Mouse (Mus musculus) megakaryocyte-erythroid progenitor cell, adult 5-6 weeks (primary cell): Measurements from ENCODE around the gene D2hgdh. TPM values are rescaled to one million over a fixed set of nuclear protein-coding genes. Genes with fewer than 3 reads are reported as not detected.
A peak's percentile ranks its signal among the peaks of the same experiment; 100 is the strongest.
"Not testable (repeated sequence)": the region's sequence is repeated elsewhere in the genome, so short reads cannot be mapped to it uniquely, and the experiment has no call there.

Experiments used
- ATAC-seq: replicated peaks from 2 replicates; pipeline ENCODE4 v1.8.0; 2016; ENCODE audit warnings: mild to moderate bottlenecking, inconsistent platforms; ENCODE audit not compliant: severe bottlenecking, poor library complexity, low FRiP score, low TSS enrichment
- total RNA-seq, 2 experiments: library from RNA; stranded (forward) in 1 of 2; stranded (reverse) in 1 of 2; fragments of 200-1000, 215-1000 nt in 1 of 2; fragments of >200 nt in 1 of 2; fragmentation: Nextera tagmentation in 1 of 2; gene quantifications; 2 replicates each; pipeline ENCODE4 v1.2.3; 2014 to 2017

Gene D2hgdh
- total RNA-seq, 2 experiments from 2014 or later = 21.8 to 22.1 TPM

DNA sequence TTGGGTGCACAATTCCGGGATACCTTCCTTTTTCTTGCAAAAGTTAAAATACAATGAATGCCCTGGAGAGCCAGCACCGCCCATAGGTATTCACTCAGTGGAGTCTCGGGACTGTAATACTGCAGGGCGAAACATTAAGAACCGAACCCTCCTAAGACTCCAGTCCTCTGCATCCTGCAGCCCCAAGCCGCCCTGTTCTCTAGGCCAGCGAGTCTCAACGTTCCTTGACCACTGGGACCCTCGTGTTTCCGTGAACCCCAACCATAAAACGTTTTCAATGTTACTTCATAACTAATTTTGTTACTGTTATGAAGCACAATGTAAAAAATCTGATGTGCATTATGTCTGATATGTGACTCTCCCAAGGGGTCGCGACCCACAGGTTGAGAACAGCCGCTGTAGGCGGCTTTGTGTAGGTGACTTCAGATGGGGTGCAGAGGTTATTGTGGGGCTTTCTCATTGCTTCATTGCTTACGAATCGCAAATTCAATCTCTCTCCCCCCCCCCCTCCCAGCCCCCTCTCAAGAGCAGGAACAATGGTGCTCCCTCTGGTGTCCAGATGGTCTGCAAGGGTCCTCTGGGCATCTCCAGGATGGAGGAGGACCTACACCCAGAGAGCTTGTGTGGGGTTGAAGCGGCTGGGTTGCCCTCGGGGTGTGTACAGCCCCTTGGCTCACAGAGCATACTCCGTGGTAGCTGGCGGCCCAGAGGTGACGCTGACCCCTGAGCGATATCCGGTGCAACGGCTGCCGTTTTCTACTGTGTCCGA is 1.2 kb downstream of the D2hgdh start:
- no peak for ATAC-seq

DNA sequence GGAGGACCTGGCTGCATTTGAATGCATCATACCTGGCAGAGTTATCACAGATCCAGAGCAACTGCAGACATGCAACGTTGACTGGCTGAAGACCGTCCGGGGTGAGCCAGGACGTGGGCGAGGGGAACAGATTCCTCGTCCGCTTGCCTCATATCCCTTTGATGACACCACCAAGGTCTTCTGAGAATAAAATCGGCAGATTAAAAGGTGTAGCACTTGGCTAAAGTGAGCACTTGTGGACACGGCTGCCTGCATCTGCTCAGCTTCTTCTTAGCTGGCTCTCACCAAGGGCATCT is 1.8 kb downstream of the D2hgdh start:
- ATAC-seq = no peak

DNA sequence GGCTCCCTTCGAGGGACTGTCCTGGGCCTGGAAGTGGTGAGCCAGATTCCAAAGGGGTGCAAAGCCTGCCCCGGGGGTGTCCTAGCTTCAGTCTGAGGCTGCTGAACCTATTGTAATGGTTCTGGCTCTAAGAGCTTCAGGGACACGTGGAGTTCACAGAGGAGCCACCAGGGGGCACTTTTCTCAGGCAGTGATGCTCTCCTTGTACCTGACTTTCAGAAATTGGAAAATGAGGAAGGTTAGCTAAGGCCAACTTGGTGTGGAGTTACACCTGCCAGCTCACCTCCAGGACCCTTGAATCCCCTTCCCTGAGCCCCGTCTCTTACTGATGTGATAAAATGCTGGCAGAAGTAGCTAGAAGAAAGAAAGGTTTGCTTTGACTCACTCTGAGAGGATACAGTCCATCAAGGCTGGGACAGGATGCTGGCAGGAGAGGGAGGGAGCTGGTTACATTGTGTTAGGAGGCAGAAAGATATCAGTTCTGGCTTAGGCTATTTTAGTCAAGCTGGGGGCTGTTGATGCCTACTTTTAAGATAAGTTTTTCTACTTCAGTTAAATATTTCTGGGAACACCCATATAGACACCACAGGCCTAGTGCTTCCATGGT is 8.1 kb downstream of the D2hgdh start:
- ATAC-seq = peak; percentile 92

- no peak for ATAC-seq
Measured at GRCm38 (mm10) chr1:93834671-93835150, 10.0 kb downstream of the D2hgdh start.

DNA sequence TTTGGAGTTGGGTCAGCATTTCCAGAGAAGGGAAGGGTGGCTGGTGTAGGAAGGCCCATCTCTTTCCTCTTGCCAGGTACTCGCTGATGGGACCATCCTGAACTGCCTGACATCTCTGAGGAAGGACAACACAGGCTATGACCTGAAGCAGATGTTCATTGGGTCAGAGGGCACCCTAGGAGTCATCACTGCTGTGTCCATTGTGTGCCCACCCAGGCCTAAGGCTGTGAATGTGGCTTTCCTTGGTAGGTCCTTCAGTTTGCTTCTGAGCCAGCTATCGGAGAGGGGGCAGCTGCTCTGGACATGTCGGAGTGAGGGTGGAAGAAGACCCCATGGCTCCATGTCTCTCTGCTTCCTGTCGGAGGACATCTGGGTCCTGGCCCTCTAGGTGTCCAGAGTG is 10.5 kb downstream of the D2hgdh start:
- ATAC-seq = no peak

- ATAC-seq = no peak
Measured at GRCm38 (mm10) chr1:93835876-93836531, 11.3 kb downstream of the D2hgdh start.

DNA sequence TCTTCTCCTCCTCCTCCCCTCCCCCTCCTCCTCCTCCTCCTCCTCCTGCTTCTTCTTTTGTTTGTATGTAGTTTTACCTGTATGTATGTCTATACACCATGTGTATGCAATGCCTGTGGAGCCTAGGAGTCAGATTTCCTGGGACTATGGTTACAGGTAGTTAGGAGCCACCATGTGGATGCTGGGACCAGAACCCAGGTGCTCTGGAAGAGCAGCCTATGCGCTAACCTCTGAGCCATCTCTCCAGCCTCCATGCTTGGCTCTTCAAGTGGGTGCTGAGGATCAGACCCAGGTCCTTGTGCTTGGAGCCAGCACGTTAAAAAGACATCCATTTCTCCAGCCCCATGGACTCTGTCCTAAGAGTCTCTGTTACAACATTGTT is 11.8 kb downstream of the D2hgdh start:
- no peak for ATAC-seq

- no peak for ATAC-seq
Measured at GRCm38 (mm10) chr1:93837335-93837734, 12.6 kb downstream of the D2hgdh start.

GRCm38 (mm10) chr1:93838569-93838968 is 13.9 kb downstream of the D2hgdh start:
- not testable (repeated sequence) for ATAC-seq

GRCm38 (mm10) chr1:93845766-93846366 is 21.2 kb downstream of the D2hgdh start:
- ATAC-seq = peak; percentile 99

- ATAC-seq = peak; percentile 44; the same call in 1 of the 2 replicates
Measured at GRCm38 (mm10) chr1:93855790-93856189, 31.1 kb downstream of the D2hgdh start.

- ATAC-seq = no peak
Measured at GRCm38 (mm10) chr1:93857370-93857769, 32.7 kb downstream of the D2hgdh start.

DNA sequence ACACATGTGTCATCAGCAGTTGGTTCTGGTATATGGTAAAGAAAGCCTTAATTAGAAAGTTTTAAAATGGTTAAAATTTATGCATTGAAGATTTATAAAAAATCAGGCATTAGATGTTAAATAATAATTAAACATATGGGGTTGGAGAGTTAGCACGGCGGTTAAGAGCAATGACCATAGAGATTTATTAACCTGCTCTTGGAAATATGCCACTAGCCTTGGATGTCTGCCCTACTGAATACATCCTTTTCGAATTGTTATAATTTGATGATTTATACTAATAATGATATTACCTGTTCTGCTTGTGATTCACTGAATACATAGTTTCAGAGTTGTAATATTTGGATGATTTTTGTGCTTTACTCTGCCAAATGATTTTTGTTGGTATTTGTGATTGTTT is 33.3 kb downstream of the D2hgdh start:
- no peak for ATAC-seq

DNA sequence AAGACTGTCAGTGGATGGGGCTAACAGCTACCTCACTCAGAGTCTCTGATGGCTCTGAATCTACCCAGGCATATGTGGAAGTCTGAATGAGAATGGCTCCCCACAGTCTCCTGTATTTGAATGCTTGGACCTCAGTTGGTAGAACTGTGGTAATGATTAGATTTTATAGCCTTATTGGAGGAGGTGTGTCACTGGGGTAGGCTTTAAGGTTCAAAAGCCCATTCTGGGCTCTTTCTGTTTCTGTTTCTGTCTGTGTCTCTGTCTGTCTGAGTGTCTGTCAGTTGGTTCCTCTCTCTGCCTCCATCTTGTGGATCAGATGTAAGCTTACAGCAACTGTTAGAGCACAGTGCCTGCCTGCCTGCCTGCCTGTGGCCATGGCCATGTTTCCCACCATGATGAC is 34.9 kb downstream of the D2hgdh start:
- no peak for ATAC-seq

GRCm38 (mm10) chr1:93861048-93861447 is 36.3 kb downstream of the D2hgdh start, which contains the start of gene Gal3st2:
Gene Gal3st2, plus strand, starts transcription at chr1:93861306.
- ATAC-seq = not testable (repeated sequence)

- peak; percentile 28; the same call in 1 of the 2 replicates for ATAC-seq
Measured at GRCm38 (mm10) chr1:93871594-93872105, 46.9 kb downstream of the D2hgdh start.

DNA sequence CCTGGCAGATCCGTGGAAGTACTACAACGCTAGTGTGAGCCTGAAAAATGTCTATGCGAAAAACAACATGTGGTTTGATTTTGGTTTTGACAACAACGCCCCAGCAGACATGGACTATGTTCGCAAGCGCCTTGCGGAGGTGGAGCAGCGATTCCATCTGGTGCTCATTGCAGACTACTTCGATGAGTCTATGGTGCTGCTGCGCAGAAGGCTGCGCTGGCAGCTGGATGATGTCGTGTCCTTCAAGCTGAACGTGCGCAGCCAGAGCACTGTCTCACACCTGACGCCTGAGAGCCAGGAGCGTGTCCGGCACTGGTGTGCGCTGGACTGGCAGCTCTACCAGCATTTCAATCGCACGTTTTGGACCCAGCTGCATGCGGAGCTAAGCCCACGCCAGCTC is 49.7 kb downstream of the D2hgdh start:
- ATAC-seq = not testable (repeated sequence)

DNA sequence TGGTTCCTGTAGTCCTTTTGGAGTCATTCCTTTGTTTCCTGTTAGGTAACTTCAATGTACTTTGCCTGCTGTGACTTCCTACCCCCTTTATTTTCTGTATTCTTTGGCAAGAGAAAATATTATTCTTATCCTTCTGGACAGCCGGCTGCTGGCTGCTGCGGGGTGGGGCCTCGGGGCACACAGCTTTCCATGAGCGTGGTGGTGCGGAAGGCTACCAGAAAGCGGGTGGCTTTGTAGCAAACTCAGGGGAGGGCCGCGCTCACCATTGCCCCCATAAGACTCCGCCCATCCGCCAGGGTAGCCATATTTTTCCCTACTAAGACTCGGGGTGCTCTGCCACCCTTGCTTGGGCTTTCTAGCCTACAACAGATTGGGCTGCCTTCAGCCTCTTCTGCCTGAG is 57.1 kb downstream of the D2hgdh start:
- ATAC-seq = not testable (repeated sequence)

DNA sequence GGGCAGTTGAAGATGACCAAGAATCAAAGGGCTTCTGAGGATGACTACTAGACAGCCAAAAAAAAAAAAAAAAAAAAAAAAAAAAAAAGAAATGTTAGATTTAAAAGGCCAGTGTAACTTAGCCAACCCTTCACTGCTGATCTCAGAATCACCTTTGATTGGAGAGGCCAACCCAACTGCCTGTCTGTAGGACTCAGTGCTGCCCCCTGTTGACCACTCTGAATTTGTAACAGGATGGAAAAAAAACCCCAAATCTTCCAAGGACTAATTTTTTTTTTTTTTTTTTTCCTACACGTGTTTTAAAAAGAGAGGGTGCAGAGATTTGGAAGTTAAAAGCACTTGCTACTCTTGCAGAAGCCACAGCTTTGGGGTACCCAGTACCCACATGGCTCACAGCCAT is 66.2 kb downstream of the D2hgdh start:
- ATAC-seq = not testable (repeated sequence)

- ATAC-seq = peak; percentile 61
Measured at GRCm38 (mm10) chr1:93897395-93897794, 72.7 kb downstream of the D2hgdh start.
